Mouse (Mus musculus): ENCODE results near the gene Gm11639.

GRCm38 (mm10) chr11:105123986-105124385, 438.5 kb downstream of the Gm11639 start:
- TF ChIP-seq MAX (IDR thresholded peaks at IDR 0.05), result no peak
- peak; percentile 14 for TF ChIP-seq CTCF (IDR thresholded peaks at IDR 0.05; ENCODE audit: control insufficient read depth, insufficient read depth, insufficient read length)
- TF ChIP-seq MYOD1 (IDR thresholded peaks at IDR 0.05; ENCODE audit: control insufficient read depth, insufficient read length, low read depth), result no peak

All from C2C12 (cell line).